Mouse (Mus musculus): ENCODE measurements around the gene Ccdc110. TPM values are rescaled to one million over a fixed set of nuclear protein-coding genes. Genes with fewer than 3 reads are reported as not detected.
A peak's percentile ranks its signal among the peaks of the same experiment; 100 is the strongest.

Ccdc110 gene
- total RNA-seq (2021): not detected
- long read RNA-seq, experiment 1: 0 reads
- long read RNA-seq, experiment 2: 0 reads

GRCm38 (mm10) chr8:45934582-45935014 lies at the start of gene Ccdc110:
Ccdc110 (plus strand) TSS chr8:45934619.
- peak; percentile 85 for DNase-seq

GRCm38 (mm10) chr8:45885202-45885685 lies 49.2 kb upstream of the Ccdc110 start, which contains the start of gene Pdlim3:
Pdlim3 (plus strand) TSS chr8:45885461.
- peak; percentile 81 for DNase-seq

- DNase-seq: peak; percentile 23
These were observed 48.6 kb upstream of the Ccdc110 start for GRCm38 (mm10) chr8:45885775-45886174.

GRCm38 (mm10) chr8:45889737-45890136 lies 44.7 kb upstream of the Ccdc110 start:
- no peak for DNase-seq

- DNase-seq: no peak
These were observed 37.8 kb upstream of the Ccdc110 start for GRCm38 (mm10) chr8:45896590-45896989.

GRCm38 (mm10) chr8:45899783-45900182 lies 34.6 kb upstream of the Ccdc110 start:
- DNase-seq: no peak

GRCm38 (mm10) chr8:45901626-45902025 lies 32.8 kb upstream of the Ccdc110 start:
- DNase-seq: no peak

GRCm38 (mm10) chr8:45903659-45904058 lies 30.8 kb upstream of the Ccdc110 start:
- no peak for DNase-seq

GRCm38 (mm10) chr8:45905591-45906250 lies 28.7 kb upstream of the Ccdc110 start:
- DNase-seq: no peak

GRCm38 (mm10) chr8:45906251-45906619 lies 28.2 kb upstream of the Ccdc110 start:
- DNase-seq: no peak

GRCm38 (mm10) chr8:45913707-45914106 lies 20.7 kb upstream of the Ccdc110 start:
- DNase-seq: no peak

GRCm38 (mm10) chr8:45916496-45916895 lies 17.9 kb upstream of the Ccdc110 start:
- no peak for DNase-seq

GRCm38 (mm10) chr8:45917040-45917679 lies 17.3 kb upstream of the Ccdc110 start:
- DNase-seq: peak; percentile 39

- DNase-seq: no peak
These were observed 15.5 kb upstream of the Ccdc110 start for GRCm38 (mm10) chr8:45918891-45919290.

GRCm38 (mm10) chr8:45920392-45920791 lies 14.0 kb upstream of the Ccdc110 start:
- DNase-seq: peak; percentile 38

- DNase-seq: no peak
These were observed 12.3 kb upstream of the Ccdc110 start for GRCm38 (mm10) chr8:45922116-45922515.

GRCm38 (mm10) chr8:45936986-45937385 lies 2.6 kb downstream of the Ccdc110 start:
- no peak for DNase-seq

- no peak for DNase-seq
These were observed 11.9 kb downstream of the Ccdc110 start for GRCm38 (mm10) chr8:45946283-45946682.

GRCm38 (mm10) chr8:45950622-45951021 lies 16.2 kb downstream of the Ccdc110 start:
- DNase-seq: no peak

- DNase-seq: no peak
These were observed 36.5 kb downstream of the Ccdc110 start for GRCm38 (mm10) chr8:45970894-45971293.

GRCm38 (mm10) chr8:45973988-45974505 lies 39.6 kb downstream of the Ccdc110 start:
- DNase-seq: no peak

- DNase-seq: peak; percentile 94
These were observed 40.9 kb downstream of the Ccdc110 start, which contains the start of the genes 1700029J07Rik and Ufsp2 for GRCm38 (mm10) chr8:45975126-45975836. 1700029J07Rik (minus strand) TSS chr8:45975252. Ufsp2 (plus strand) TSS chr8:45975528.

All from gastrocnemius, postnatal 25 days (tissue).